Mouse (Mus musculus): ENCODE data around the gene Arv1.

DNA sequence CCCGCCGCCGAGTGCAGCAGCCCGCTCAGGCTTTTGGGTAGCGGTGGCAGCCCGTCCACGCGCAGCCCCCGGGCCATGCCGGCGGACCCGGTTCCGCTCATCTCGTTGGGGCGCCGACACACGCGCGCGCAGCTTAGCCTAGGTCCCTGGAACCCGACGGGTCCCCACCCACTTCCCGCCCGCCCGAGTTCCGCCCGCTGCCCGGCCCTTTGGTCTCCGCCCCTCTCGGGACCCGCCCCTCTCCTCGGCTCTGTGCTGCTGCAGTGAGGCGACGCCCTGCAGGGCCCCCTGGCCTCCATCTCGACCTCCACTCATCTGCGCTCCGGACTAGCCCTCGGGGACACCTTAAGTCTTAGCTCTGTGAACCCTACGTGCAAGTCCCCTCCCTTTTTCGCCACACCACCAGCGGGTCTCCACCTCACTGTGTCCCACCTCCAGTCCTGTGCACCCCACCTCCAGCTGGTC is 29.8 kb downstream of the Arv1 start, which contains the start of gene Fam89a:
- TF ChIP-seq CTCF (IDR thresholded peaks at IDR 0.05) (no peak), EP300 (IDR thresholded peaks at IDR 0.05) (no peak)
